ENCODE assay signal across 8 mouse cellular contexts in the genomic region with DNA sequence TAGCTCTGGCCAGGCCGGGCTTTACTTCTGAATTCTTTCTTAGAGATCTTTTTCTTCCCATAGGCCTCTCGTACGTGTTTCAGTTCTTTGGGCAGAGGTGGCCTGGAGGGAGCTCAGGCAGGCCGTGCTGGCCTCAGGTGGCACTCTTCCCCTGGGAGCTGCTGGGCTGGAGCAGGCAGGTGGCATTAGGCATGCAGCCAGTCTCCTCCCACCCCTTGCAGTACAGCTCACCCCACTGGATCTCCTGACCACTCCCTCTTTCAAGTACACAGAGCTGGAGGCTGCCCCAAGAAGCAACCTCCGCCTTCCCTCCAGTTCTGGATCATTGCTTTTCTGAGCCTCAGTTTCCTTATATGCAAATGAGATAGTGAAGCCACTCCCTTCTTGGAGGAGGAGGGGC. TPM values are rescaled to one million over a fixed set of nuclear protein-coding genes. Genes with fewer than 3 reads are reported as not detected.
DNase-seq lines count a peak whose midpoint lies in the region; ATAC-seq and TF ChIP-seq lines count a peak whose summit lies in the region.

No protein-coding gene starts in this region.

- peak overlapping the region; percentile 35; the same call in 1 of the 2 replicates for H3K4me3 ChIP-seq in heart, embryonic 10.5 days
- peak overlapping the region; percentile 21 for H3K4me3 ChIP-seq in embryonic facial prominence, embryonic 10.5 days
- no peak overlapping the region for H3K4me3 ChIP-seq in kidney, adult 2 months (ENCODE audit: insufficient read depth, low read depth, low read length)

- TF ChIP-seq POLR2A in kidney, adult 2 months (IDR thresholded peaks at IDR 0.05; ENCODE audit: low read depth, low read length) = no peak

- H3K36me3 ChIP-seq in heart, embryonic 10.5 days = no peaks in the 10 kb centered on the region
- no peaks in the 10 kb centered on the region for H3K36me3 ChIP-seq in embryonic facial prominence, embryonic 10.5 days (replicated peaks)
- H3K36me3 ChIP-seq in kidney, adult 2 months (ENCODE audit: control insufficient read depth, insufficient read depth, low read length) = no peaks in the 10 kb centered on the region

- no peaks in the 10 kb centered on the region for H3K9me3 ChIP-seq in heart, embryonic 10.5 days
- no peaks in the 10 kb centered on the region for H3K9me3 ChIP-seq in embryonic facial prominence, embryonic 10.5 days

- no peak for ATAC-seq in activated CD4-positive, CD25-positive, alpha-beta regulatory T cell, adult 4 months

- H3K27me3 ChIP-seq in heart, embryonic 10.5 days (ENCODE audit: insufficient read depth, poor library complexity, severe bottlenecking) = peaks cover 58% of the 10 kb centered on the region
- H3K27me3 ChIP-seq in embryonic facial prominence, embryonic 10.5 days (replicated peaks; ENCODE audit: low read depth, poor library complexity, severe bottlenecking) = peaks cover 45% of the 10 kb centered on the region
- H3K27me3 ChIP-seq in kidney, adult 2 months (replicated peaks; ENCODE audit: control insufficient read depth, insufficient read depth, low read length) = no peaks in the 10 kb centered on the region

- H3K27ac ChIP-seq in heart, embryonic 10.5 days = peak overlapping the region; percentile 52
- H3K27ac ChIP-seq in embryonic facial prominence, embryonic 10.5 days (replicated peaks) = peak overlapping the region; percentile 65
- H3K27ac ChIP-seq in kidney, adult 2 months (ENCODE audit: insufficient read depth, low read depth, low read length) = peak overlapping the region; percentile 91

- no peak for DNase-seq in heart, embryonic 10.5 days (ENCODE audit: low spot score)
- DNase-seq in heart, postnatal 10 days = no peak
- peak; percentile 24 for DNase-seq in embryonic facial prominence, embryonic 10.5 days (ENCODE audit: low spot score)
- DNase-seq in kidney, adult 2 months = peak; percentile 89
- peak; percentile 72 for DNase-seq in lung, postnatal 14 days
- no peak for DNase-seq in right cerebral cortex, postnatal 14 days
- DNase-seq in left cerebral cortex, postnatal 10 days (ENCODE audit: extremely low spot score in 1 of 2, low spot score in 2 of 2) = no peak

- H3K4me1 ChIP-seq in heart, embryonic 10.5 days = peaks cover 72% of the 10 kb centered on the region
- H3K4me1 ChIP-seq in embryonic facial prominence, embryonic 10.5 days = peaks cover 62% of the 10 kb centered on the region
- peaks cover 11% of the 10 kb centered on the region for H3K4me1 ChIP-seq in kidney, adult 2 months (ENCODE audit: control insufficient read depth, insufficient read depth, low read length)

- intact Hi-C loops in heart, postnatal 10 days (cut with DNase I) = no loop called here
- intact Hi-C loops in left cerebral cortex, postnatal 10 days (cut with DNase I) = no loop called here

- 21% methylated on average over 5 of the region's 5 CpGs for WGBS in heart, embryonic 10.5 days
- whole genome bisulfite sequencing in embryonic facial prominence, embryonic 10.5 days = 22% methylated on average over 5 of the region's 5 CpGs
- 27% methylated on average over 5 of the region's 5 CpGs for WGBS in kidney, adult 2 months

- TF ChIP-seq CTCF in kidney, adult 2 months (conservative IDR thresholded peaks at IDR 0.05; ENCODE audit: insufficient read depth, insufficient read length, low read depth, low read length) = no peak

RNA-seq across cellular contexts. Expression of a gene that starts 26.9 kb away (rescaled TPM):
- 1.2 TPM in 2 replicates for polyA plus RNA-seq in heart, embryonic 10.5 days (2016; fragmentation: Nextera tagmentation; extraction: Ambion mirVana)
- 1 to 10 TPM; 4.1 to 4.5 TPM for total RNA-seq in heart, postnatal 10 days (2021)
- polyA plus RNA-seq in embryonic facial prominence, embryonic 10.5 days (2016; fragmentation: Nextera tagmentation; extraction: Ambion mirVana) = 2.2 and 2.4 TPM in 2 replicates
- polyA plus RNA-seq in kidney, adult 2 months (2012; rRNA removed) = 7.0 and 8.2 TPM in 2 replicates
- polyA plus RNA-seq in activated CD4-positive, CD25-positive, alpha-beta regulatory T cell, adult 4 months (2017; shearing (Covaris generic)) = under 1 TPM in 1 of 2 experiments, not detected in 1; 0.20 TPM
- total RNA-seq in left cerebral cortex, postnatal 10 days (2021) = 10 to 100 TPM; 65.9 to 68.7 TPM

RNA-seq across cellular contexts. Expression of a gene that starts 37.2 kb away (rescaled TPM):
- 17.4 and 30.6 TPM in 2 replicates for polyA plus RNA-seq in heart, embryonic 10.5 days (2016; fragmentation: Nextera tagmentation; extraction: Ambion mirVana)
- 1 to 10 TPM; 5.7 to 9.1 TPM for total RNA-seq in heart, postnatal 10 days (2021)
- 4.2 TPM in 2 replicates for polyA plus RNA-seq in embryonic facial prominence, embryonic 10.5 days (2016; fragmentation: Nextera tagmentation; extraction: Ambion mirVana)
- 18.8 and 24.5 TPM in 2 replicates for polyA plus RNA-seq in kidney, adult 2 months (2012; rRNA removed)
- polyA plus RNA-seq in activated CD4-positive, CD25-positive, alpha-beta regulatory T cell, adult 4 months (2017; shearing (Covaris generic)) = under 1 TPM in 1 of 2 experiments, not detected in 1; 0.09 TPM
- 1 to 10 TPM; 5.9 to 6.6 TPM for total RNA-seq in left cerebral cortex, postnatal 10 days (2021)

Comparison
In these comparisons a context has a peak if more than half of its experiments do, and no peak if none do; other contexts are left out.
1. DNase-seq: peak in embryonic facial prominence, embryonic 10.5 days (single experiment), kidney, adult 2 months (single experiment) and lung, postnatal 14 days (single experiment); none in heart, embryonic 10.5 days (single experiment), heart, postnatal 10 days (0 of 2), right cerebral cortex, postnatal 14 days (single experiment) and left cerebral cortex, postnatal 10 days (0 of 2).
2. Peak in every context shown above with its lines, with median percentiles within 50 percentile points of each other: H3K27ac ChIP-seq.